Mouse (Mus musculus) limb, embryonic 14.5 days (tissue): ENCODE data around the gene Rac2. TPM values are rescaled to one million over a fixed set of nuclear protein-coding genes. Genes with fewer than 3 reads are reported as not detected.

Experiments
- ATAC-seq: fragments of 200-750 bp; cut with Nextera tagmentation; 2 replicates; pipeline ENCODE4 v1.8.0; 2017; ENCODE audit warnings: low read depth, moderate number of reproducible peaks, moderate TSS enrichment; ENCODE audit not compliant: low FRiP score
- DNase-seq: peaks from one replicate; pipeline ENCODE4 v3.0.0-alpha.2; 2015; ENCODE audit warnings: low spot score
- H3K27ac ChIP-seq: fragments of 300-500 bp; sonication (generic); replicated peaks from 2 replicates; pipeline ENCODE4 v1.5.1; 2014; ENCODE audit warnings: low read depth, mild to moderate bottlenecking, low read length, moderate library complexity, mixed read lengths
- H3K27me3 ChIP-seq: fragments of 300-500 bp; sonication (generic); 2 replicates; pipeline ENCODE4 v1.6.1; 2014; ENCODE audit warnings: low read length, mixed read lengths; ENCODE audit not compliant: control insufficient read depth, insufficient read depth
- H3K36me3 ChIP-seq: fragments of 300-500 bp; sonication (generic); 2 replicates; pipeline ENCODE4 v1.6.1; 2014; ENCODE audit warnings: mild to moderate bottlenecking, low read length, moderate library complexity, mixed read lengths; ENCODE audit not compliant: control insufficient read depth, insufficient read depth
- H3K4me1 ChIP-seq: fragments of 300-500 bp; sonication (generic); 2 replicates; pipeline ENCODE4 v1.6.1; 2014; ENCODE audit warnings: antibody characterized with exemption, low read length, mixed read lengths; ENCODE audit not compliant: control insufficient read depth, insufficient read depth
- H3K4me2 ChIP-seq: fragments of 300-500 bp; sonication (generic); replicated peaks from 2 replicates; pipeline ENCODE4 v1.6.1; 2014; ENCODE audit warnings: low read depth, mild to moderate bottlenecking, low read length, moderate library complexity; ENCODE audit not compliant: severe bottlenecking
- H3K4me3 ChIP-seq: fragments of 300-500 bp; sonication (generic); replicated peaks from 2 replicates; pipeline ENCODE4 v1.5.1; 2014; ENCODE audit warnings: low read length
- H3K9ac ChIP-seq: fragments of 300-500 bp; sonication (generic); 2 replicates; pipeline ENCODE4 v1.6.1; 2014; ENCODE audit warnings: mild to moderate bottlenecking, low read depth, low read length, moderate library complexity; ENCODE audit not compliant: severe bottlenecking
- H3K9me3 ChIP-seq: fragments of 300-500 bp; sonication (generic); 2 replicates; pipeline ENCODE4 v1.6.1; 2016; ENCODE audit warnings: low read length; ENCODE audit not compliant: control insufficient read depth
- POLR2A ChIP-seq: fragments of 200-500 bp; IDR thresholded peaks from 2 replicates; pipeline ENCODE4 v1.8.0; 2012; ENCODE audit warnings: inconsistent platforms, mild to moderate bottlenecking, moderate library complexity, borderline replicate concordance; ENCODE audit not compliant: insufficient read depth, insufficient read length; ENCODE audit errors: extremely low read depth
- WGBS: fragments of 180-500 bp; shearing (Covaris S2); extraction: QIAGEN DNeasy Blood & Tissue Kit; methylation state at CpG from one replicate; pipeline ENCODE4 v1.1.7; 2014; 5-methylcytosine and 5-hydroxymethylcytosine counted together
- polyA plus RNA-seq, 2 experiments: library from polyadenylated mRNA; depleted of rRNA in 1 of 2; stranded (reverse) in 1 of 2; unstranded in 1 of 2; fragments of >200 nt; fragmentation: Nextera tagmentation in 1 of 2; extraction: Ambion mirVana in 1 of 2; gene quantifications; 2 replicates each; pipeline versions ENCODE4 v1.2.1 to v1.2.3; 2012 to 2014

Rac2 gene
- polyA plus RNA-seq, 2 experiments, result 21.9 to 34.2 TPM

GRCm38 (mm10) chr15:78510736-78511135, 61.8 kb downstream of the Rac2 start:
- Histone ChIP-seq H3K9me3 (no peaks in the 10 kb centered on the region), H3K27me3 (no peaks in the 10 kb centered on the region), H3K4me2 (no peak overlapping the region), H3K36me3 (no peaks in the 10 kb centered on the region), H3K4me1 (peaks cover 19% of the 10 kb centered on the region), H3K4me3 (no peak overlapping the region), H3K9ac (no peak overlapping the region), H3K27ac (no peak overlapping the region)
- DNase-seq (no peak), ATAC-seq (no peak)
- no peak for TF ChIP-seq POLR2A
- 85% methylated on average over 6 of the region's 6 CpGs for WGBS

GRCm38 (mm10) chr15:78510121-78510576, 62.4 kb downstream of the Rac2 start:
- 0 out of 2 replicates have a peak overlapping the region, but pooled peaks have one; percentile 4 for H3K4me2 ChIP-seq
- no peaks in the 10 kb centered on the region for H3K36me3 ChIP-seq
- no peak overlapping the region for H3K27ac ChIP-seq
- TF ChIP-seq POLR2A, result no peak
- 0 out of 2 replicates have a peak overlapping the region, but pooled peaks have one; percentile 2 for H3K9ac ChIP-seq
- no peak for DNase-seq
- ATAC-seq, result no peak
- H3K9me3 ChIP-seq, result no peaks in the 10 kb centered on the region
- peaks cover 14% of the 10 kb centered on the region for H3K4me1 ChIP-seq
- 56% methylated on average over 8 of the region's 8 CpGs for WGBS
- H3K4me3 ChIP-seq, result no peak overlapping the region
- no peaks in the 10 kb centered on the region for H3K27me3 ChIP-seq

- H3K27ac ChIP-seq, result no peak overlapping the region
- no peaks in the 10 kb centered on the region for H3K36me3 ChIP-seq
- no peaks in the 10 kb centered on the region for H3K9me3 ChIP-seq
- 0 out of 2 replicates have a peak overlapping the region, but pooled peaks have one; percentile 4 for H3K4me2 ChIP-seq
- TF ChIP-seq POLR2A, result no peak
- H3K9ac ChIP-seq, result no peak overlapping the region
- H3K4me1 ChIP-seq, result peaks cover 8% of the 10 kb centered on the region
- WGBS, result 51% methylated on average over 12 of the region's 12 CpGs
- ATAC-seq (peak; percentile 45), DNase-seq (no peak)
- H3K27me3 ChIP-seq, result no peaks in the 10 kb centered on the region
- no peak overlapping the region for H3K4me3 ChIP-seq
Observed at GRCm38 (mm10) chr15:78509297-78509899, 63.2 kb downstream of the Rac2 start.

Other genes with a start within 250 kb of the Rac2 start
- 4.0 and 7.8 TPM in 2 replicates for gene Csf2rb, start 247.0 kb downstream of the Rac2 start, polyA plus RNA-seq (2012; rRNA removed)
- 4.3 and 4.6 TPM in 2 replicates for gene Csf2rb, start 247.0 kb downstream of the Rac2 start, polyA plus RNA-seq (2014; fragmentation: Nextera tagmentation; extraction: Ambion mirVana)
- gene Tex33, start 176.9 kb downstream of the Rac2 start, polyA plus RNA-seq (2012; rRNA removed), result not detected in 2 replicates
- gene Tex33, start 176.9 kb downstream of the Rac2 start, polyA plus RNA-seq (2014; fragmentation: Nextera tagmentation; extraction: Ambion mirVana), result not detected in 2 replicates
- gene Tst, start 166.9 kb downstream of the Rac2 start, polyA plus RNA-seq (2012; rRNA removed), result 8.3 and 9.1 TPM in 2 replicates
- 12.4 and 12.8 TPM in 2 replicates for gene Tst, start 166.9 kb downstream of the Rac2 start, polyA plus RNA-seq (2014; fragmentation: Nextera tagmentation; extraction: Ambion mirVana)
- 53.8 and 78.4 TPM in 2 replicates for gene Mpst, start 166.4 kb downstream of the Rac2 start, polyA plus RNA-seq (2012; rRNA removed)
- 1.8 and 2.7 TPM in 2 replicates for gene Mpst, start 166.4 kb downstream of the Rac2 start, polyA plus RNA-seq (2014; fragmentation: Nextera tagmentation; extraction: Ambion mirVana)
- 149 and 212 TPM in 2 replicates for gene Kctd17, start 144.2 kb downstream of the Rac2 start, polyA plus RNA-seq (2012; rRNA removed)
- gene Kctd17, start 144.2 kb downstream of the Rac2 start, polyA plus RNA-seq (2014; fragmentation: Nextera tagmentation; extraction: Ambion mirVana), result 47.9 and 49.3 TPM in 2 replicates
- gene Tmprss6, start 104.1 kb downstream of the Rac2 start, polyA plus RNA-seq (2012; rRNA removed), result 0.05 and 0.08 TPM in 2 replicates
- 0.08 and 0.58 TPM in 2 replicates for gene Tmprss6, start 104.1 kb downstream of the Rac2 start, polyA plus RNA-seq (2014; fragmentation: Nextera tagmentation; extraction: Ambion mirVana)
- 0.39 and 0.73 TPM in 2 replicates for gene Il2rb, start 77.5 kb downstream of the Rac2 start, polyA plus RNA-seq (2012; rRNA removed)
- 0.15 and 0.33 TPM in 2 replicates for gene Il2rb, start 77.5 kb downstream of the Rac2 start, polyA plus RNA-seq (2014; fragmentation: Nextera tagmentation; extraction: Ambion mirVana)
- 89.1 and 110 TPM in 2 replicates for gene C1qtnf6, start 41.4 kb downstream of the Rac2 start, polyA plus RNA-seq (2012; rRNA removed)
- 59.6 and 60.1 TPM in 2 replicates for gene C1qtnf6, start 41.4 kb downstream of the Rac2 start, polyA plus RNA-seq (2014; fragmentation: Nextera tagmentation; extraction: Ambion mirVana)
- 0.05 and 0.08 TPM in 2 replicates for gene Sstr3, start 28.1 kb downstream of the Rac2 start, polyA plus RNA-seq (2012; rRNA removed)
- gene Sstr3, start 28.1 kb downstream of the Rac2 start, polyA plus RNA-seq (2014; fragmentation: Nextera tagmentation; extraction: Ambion mirVana), result not detected in 2 replicates
- 9.0 and 11.4 TPM in 2 replicates for gene Cyth4, start 24.3 kb upstream of the Rac2 start, polyA plus RNA-seq (2012; rRNA removed)
- gene Cyth4, start 24.3 kb upstream of the Rac2 start, polyA plus RNA-seq (2014; fragmentation: Nextera tagmentation; extraction: Ambion mirVana), result 4.9 and 6.9 TPM in 2 replicates
- gene Elfn2, start 146.0 kb upstream of the Rac2 start, polyA plus RNA-seq (2012; rRNA removed), result 0.19 and 0.24 TPM in 2 replicates
- gene Elfn2, start 146.0 kb upstream of the Rac2 start, polyA plus RNA-seq (2014; fragmentation: Nextera tagmentation; extraction: Ambion mirVana), result 0.04 TPM in 1 of 2 replicates, not detected in the other
- gene Mfng, start 200.7 kb upstream of the Rac2 start, polyA plus RNA-seq (2012; rRNA removed), result 13.9 and 17.3 TPM in 2 replicates
- 10.1 and 11.7 TPM in 2 replicates for gene Mfng, start 200.7 kb upstream of the Rac2 start, polyA plus RNA-seq (2014; fragmentation: Nextera tagmentation; extraction: Ambion mirVana)
- gene Card10, start 230.3 kb upstream of the Rac2 start, polyA plus RNA-seq (2012; rRNA removed), result 9.0 and 12.4 TPM in 2 replicates
- 4.4 and 5.1 TPM in 2 replicates for gene Card10, start 230.3 kb upstream of the Rac2 start, polyA plus RNA-seq (2014; fragmentation: Nextera tagmentation; extraction: Ambion mirVana)